Mouse (Mus musculus): ENCODE results near the gene Uckl1.

- TF ChIP-seq USF1 (IDR thresholded peaks at IDR 0.05; ENCODE audit: low read depth) (no peak), POLR2A (IDR thresholded peaks at IDR 0.05; ENCODE audit: insufficient read length, low read depth) (no peak), TCF12 (IDR thresholded peaks at IDR 0.05; ENCODE audit: insufficient read depth, poor library complexity, severe bottlenecking) (no peak), MAX (IDR thresholded peaks at IDR 0.05; ENCODE audit: low read depth) (no peak), MYOD1 (IDR thresholded peaks at IDR 0.05; ENCODE audit: control insufficient read depth in 1 of 3, insufficient read length in 2 of 3, low read depth in 2 of 3) (no peak), E2F4 (IDR thresholded peaks at IDR 0.05; ENCODE audit: insufficient read depth) (no peak), CEBPB (IDR thresholded peaks at IDR 0.05; ENCODE audit: insufficient read depth, poor library complexity, severe bottlenecking) (no peak), POLR2AphosphoS2 (IDR thresholded peaks at IDR 0.05; ENCODE audit: insufficient read length, low read depth) (no peak), MYOG (IDR thresholded peaks at IDR 0.05; ENCODE audit: control insufficient read depth in 1 of 3, insufficient read depth in 1 of 3, insufficient read length in 2 of 3, low read depth in 2 of 3) (no peak), SRF (IDR thresholded peaks at IDR 0.05; ENCODE audit: control insufficient read depth, insufficient read length, low read depth) (no peak)
Measured at GRCm38 (mm10) chr2:181591528-181592085, 6.9 kb upstream of the Uckl1 start, which contains the start of gene Prpf6.

Measured in myocyte (in vitro differentiated cells).